Mouse (Mus musculus) limb, embryonic 14.5 days (tissue): ENCODE results near the gene 1700056E22Rik. TPM values are rescaled to one million over a fixed set of nuclear protein-coding genes. Genes with fewer than 3 reads are reported as not detected.

Source experiments
- ATAC-seq: fragments of 200-750 bp; cut with Nextera tagmentation; 2 replicates; pipeline ENCODE4 v1.8.0; 2017; ENCODE audit warnings: low read depth, moderate number of reproducible peaks, moderate TSS enrichment; ENCODE audit not compliant: low FRiP score
- DNase-seq: peaks from one replicate; pipeline ENCODE4 v3.0.0-alpha.2; 2015; ENCODE audit warnings: low spot score
- H3K27ac ChIP-seq: fragments of 300-500 bp; sonication (generic); replicated peaks from 2 replicates; pipeline ENCODE4 v1.5.1; 2014; ENCODE audit warnings: low read depth, mild to moderate bottlenecking, low read length, moderate library complexity, mixed read lengths
- H3K27me3 ChIP-seq: fragments of 300-500 bp; sonication (generic); 2 replicates; pipeline ENCODE4 v1.6.1; 2014; ENCODE audit warnings: low read length, mixed read lengths; ENCODE audit not compliant: control insufficient read depth, insufficient read depth
- H3K36me3 ChIP-seq: fragments of 300-500 bp; sonication (generic); 2 replicates; pipeline ENCODE4 v1.6.1; 2014; ENCODE audit warnings: mild to moderate bottlenecking, low read length, moderate library complexity, mixed read lengths; ENCODE audit not compliant: control insufficient read depth, insufficient read depth
- H3K4me1 ChIP-seq: fragments of 300-500 bp; sonication (generic); 2 replicates; pipeline ENCODE4 v1.6.1; 2014; ENCODE audit warnings: antibody characterized with exemption, low read length, mixed read lengths; ENCODE audit not compliant: control insufficient read depth, insufficient read depth
- H3K4me2 ChIP-seq: fragments of 300-500 bp; sonication (generic); replicated peaks from 2 replicates; pipeline ENCODE4 v1.6.1; 2014; ENCODE audit warnings: low read depth, mild to moderate bottlenecking, low read length, moderate library complexity; ENCODE audit not compliant: severe bottlenecking
- H3K4me3 ChIP-seq: fragments of 300-500 bp; sonication (generic); replicated peaks from 2 replicates; pipeline ENCODE4 v1.5.1; 2014; ENCODE audit warnings: low read length
- H3K9ac ChIP-seq: fragments of 300-500 bp; sonication (generic); 2 replicates; pipeline ENCODE4 v1.6.1; 2014; ENCODE audit warnings: mild to moderate bottlenecking, low read depth, low read length, moderate library complexity; ENCODE audit not compliant: severe bottlenecking
- H3K9me3 ChIP-seq: fragments of 300-500 bp; sonication (generic); 2 replicates; pipeline ENCODE4 v1.6.1; 2016; ENCODE audit warnings: low read length; ENCODE audit not compliant: control insufficient read depth
- POLR2A ChIP-seq: fragments of 200-500 bp; IDR thresholded peaks from 2 replicates; pipeline ENCODE4 v1.8.0; 2012; ENCODE audit warnings: inconsistent platforms, mild to moderate bottlenecking, moderate library complexity, borderline replicate concordance; ENCODE audit not compliant: insufficient read depth, insufficient read length; ENCODE audit errors: extremely low read depth
- WGBS: fragments of 180-500 bp; shearing (Covaris S2); extraction: QIAGEN DNeasy Blood & Tissue Kit; methylation state at CpG from one replicate; pipeline ENCODE4 v1.1.7; 2014; 5-methylcytosine and 5-hydroxymethylcytosine counted together
- polyA plus RNA-seq, 2 experiments: library from polyadenylated mRNA; depleted of rRNA in 1 of 2; stranded (reverse) in 1 of 2; unstranded in 1 of 2; fragments of >200 nt; fragmentation: Nextera tagmentation in 1 of 2; extraction: Ambion mirVana in 1 of 2; gene quantifications; 2 replicates each; pipeline versions ENCODE4 v1.2.1 to v1.2.3; 2012 to 2014

Gene 1700056E22Rik
- 1.8 and 2.1 TPM in 2 replicates for polyA plus RNA-seq (2012; rRNA removed)
- polyA plus RNA-seq (2014; fragmentation: Nextera tagmentation; extraction: Ambion mirVana): 2.1 and 2.5 TPM in 2 replicates

DNA sequence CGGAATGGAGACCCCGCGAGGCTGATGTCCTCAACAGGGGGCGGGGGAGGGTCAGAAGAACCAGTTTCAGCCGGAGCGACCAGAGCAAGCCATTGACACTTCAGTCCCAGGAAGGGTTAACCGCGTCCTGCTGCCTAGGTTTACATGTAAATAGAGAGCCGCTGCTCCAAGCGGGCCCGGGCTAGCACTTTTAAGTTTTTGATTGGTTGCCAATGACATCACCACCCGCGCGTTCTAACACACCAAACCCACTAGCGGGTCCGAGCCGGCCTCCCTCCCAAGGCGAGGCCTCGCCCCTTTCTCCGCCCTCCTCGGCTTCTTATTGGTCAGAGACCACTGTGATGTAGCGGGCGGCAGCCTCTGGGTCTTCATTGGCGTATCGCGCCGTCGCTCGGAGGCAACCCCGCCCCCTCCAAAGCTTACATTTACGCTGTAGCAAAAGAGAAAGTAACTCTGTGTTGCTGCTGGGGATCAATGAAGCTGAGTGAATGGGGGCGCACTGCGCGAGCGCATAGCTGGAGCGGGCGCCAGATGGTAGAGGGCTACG, at the start of gene 1700056E22Rik:
Gene 1700056E22Rik (minus strand): TSS at position 291 of the 547 bp plus-strand sequence.
- peaks cover 10% of the 10 kb centered on the region; the same call in 1 of the 2 replicates for H3K4me1 ChIP-seq
- TF ChIP-seq POLR2A: peak; percentile 22; the same call in 1 of the 2 replicates
- no peaks in the 10 kb centered on the region for H3K27me3 ChIP-seq
- peak within 1 kb of the TSS; percentile 96 for H3K27ac ChIP-seq
- WGBS: under 1% methylated on average over 38 of the region's 38 CpGs
- H3K4me2 ChIP-seq: peak within 1 kb of the TSS; percentile 93
- ATAC-seq (peak; percentile 100), DNase-seq (peak; percentile 100)
- peak within 1 kb of the TSS; percentile 74 for H3K4me3 ChIP-seq
- H3K9me3 ChIP-seq: no peaks in the 10 kb centered on the region
- peak within 1 kb of the TSS; percentile 84 for H3K9ac ChIP-seq
- peaks cover 7% of the 10 kb centered on the region; the same call in 1 of the 2 replicates for H3K36me3 ChIP-seq

DNA sequence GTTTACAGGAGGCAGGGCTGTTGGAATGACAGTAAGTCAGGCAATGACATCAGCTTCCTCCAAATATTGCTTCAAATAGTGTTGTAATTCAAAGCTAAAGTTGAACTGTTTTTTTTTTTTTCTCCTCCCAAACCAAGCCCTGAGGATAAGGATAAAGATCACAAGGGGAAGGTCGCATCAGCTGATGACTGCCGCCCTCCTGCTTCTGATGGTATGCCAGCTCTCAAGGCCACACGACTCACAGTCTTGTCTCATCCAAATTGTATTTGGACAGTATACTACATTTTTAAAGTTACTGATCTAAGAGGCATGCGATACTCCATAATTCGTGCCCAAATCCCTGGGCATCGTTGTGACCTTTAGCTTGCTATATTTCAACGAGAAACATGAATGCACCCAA, 49.1 kb upstream of the 1700056E22Rik start:
- H3K9ac ChIP-seq: no peak overlapping the region
- DNase-seq (no peak), ATAC-seq (no peak)
- no peak overlapping the region for H3K27ac ChIP-seq
- no peaks in the 10 kb centered on the region for H3K36me3 ChIP-seq
- H3K4me1 ChIP-seq: no peaks in the 10 kb centered on the region
- WGBS: 87% methylated on average over 7 of the region's 7 CpGs
- no peak overlapping the region for H3K4me2 ChIP-seq
- TF ChIP-seq POLR2A: no peak
- H3K27me3 ChIP-seq: no peaks in the 10 kb centered on the region
- H3K4me3 ChIP-seq: no peak overlapping the region
- H3K9me3 ChIP-seq: no peaks in the 10 kb centered on the region

DNA sequence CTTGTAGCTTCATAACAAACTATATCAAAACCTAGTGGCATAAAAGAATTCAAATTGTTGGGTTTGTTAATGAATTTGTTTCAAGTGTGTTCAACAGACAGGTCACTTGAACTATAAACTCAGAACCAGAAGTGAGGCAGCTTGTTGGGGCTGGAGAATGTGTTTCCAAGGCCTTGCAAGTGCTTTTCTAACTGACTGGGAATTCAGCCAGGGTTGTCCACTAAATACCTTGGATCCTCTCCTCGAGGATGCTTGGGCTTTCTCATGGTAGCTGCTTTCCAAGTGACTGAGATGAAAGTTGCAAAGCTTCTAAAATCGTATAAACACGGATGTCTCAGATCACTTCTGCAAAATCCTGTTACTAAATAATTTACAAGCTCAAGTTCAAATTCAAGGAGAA, 48.6 kb upstream of the 1700056E22Rik start:
- no peaks in the 10 kb centered on the region for H3K36me3 ChIP-seq
- no peak for TF ChIP-seq POLR2A
- no peaks in the 10 kb centered on the region for H3K9me3 ChIP-seq
- ATAC-seq (no peak), DNase-seq (peak; percentile 66)
- 63% methylated on average over 3 of the region's 3 CpGs for WGBS
- no peak overlapping the region for H3K27ac ChIP-seq
- H3K4me2 ChIP-seq: no peak overlapping the region
- no peaks in the 10 kb centered on the region for H3K27me3 ChIP-seq
- H3K4me3 ChIP-seq: no peak overlapping the region
- no peak overlapping the region for H3K9ac ChIP-seq
- no peaks in the 10 kb centered on the region for H3K4me1 ChIP-seq

DNA sequence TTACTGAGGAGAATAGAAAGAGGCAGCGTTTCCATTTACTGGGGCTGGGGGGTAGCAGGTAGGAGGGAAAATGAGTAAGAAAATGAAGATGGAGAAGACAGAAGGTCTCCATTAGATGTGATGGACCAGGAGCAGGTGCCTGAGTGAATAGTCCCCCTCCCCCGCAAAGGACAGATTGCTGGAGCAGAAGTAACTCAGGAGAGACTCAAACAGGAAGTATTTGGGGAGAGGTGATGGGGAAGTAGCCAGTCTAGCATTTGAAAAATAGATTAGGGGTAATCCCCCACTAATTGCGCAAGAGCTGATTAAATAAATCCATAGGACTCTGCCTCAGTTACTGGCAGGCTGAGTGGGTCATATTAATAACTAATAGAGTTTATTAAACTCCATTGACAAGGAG, 45.2 kb upstream of the 1700056E22Rik start:
- Histone ChIP-seq H3K4me2 (no peak overlapping the region), H3K9me3 (no peaks in the 10 kb centered on the region), H3K4me3 (no peak overlapping the region), H3K27me3 (no peaks in the 10 kb centered on the region), H3K9ac (no peak overlapping the region), H3K27ac (no peak overlapping the region), H3K4me1 (0 out of 2 replicates have a peak, but pooled peaks cover 4% of the 10 kb centered on the region), H3K36me3 (peaks cover 4% of the 10 kb centered on the region)
- TF ChIP-seq POLR2A: no peak
- ATAC-seq (no peak), DNase-seq (no peak)
- WGBS: 95% methylated on average over 3 of the region's 3 CpGs

DNA sequence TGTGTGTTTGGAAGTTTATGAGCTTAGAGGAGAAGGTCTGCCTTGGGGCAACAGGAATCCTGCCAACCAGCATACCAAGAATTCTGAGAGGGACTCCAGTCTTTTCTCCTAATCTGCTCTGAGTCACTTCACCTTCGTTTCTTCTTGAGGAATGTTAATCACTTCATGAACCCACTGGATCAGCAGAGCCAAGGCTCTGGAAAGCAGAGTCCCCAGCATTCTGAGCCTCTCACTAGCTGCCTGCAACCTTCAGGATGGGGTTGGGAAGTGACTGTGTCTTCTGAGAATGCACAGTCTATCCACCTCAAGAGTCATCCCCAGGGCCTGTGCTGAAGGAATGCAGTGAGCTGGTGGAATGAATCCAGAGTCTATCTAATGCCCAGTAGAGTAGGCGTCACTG, 42.7 kb upstream of the 1700056E22Rik start:
- Histone ChIP-seq H3K4me2 (no peak overlapping the region), H3K4me3 (no peak overlapping the region), H3K4me1 (0 out of 2 replicates have a peak, but pooled peaks cover 4% of the 10 kb centered on the region), H3K9ac (no peak overlapping the region), H3K36me3 (peaks cover 12% of the 10 kb centered on the region), H3K9me3 (no peaks in the 10 kb centered on the region), H3K27ac (no peak overlapping the region; the same call in 1 of the 2 replicates), H3K27me3 (no peaks in the 10 kb centered on the region)
- peak; percentile 74 for DNase-seq
- 41% methylated on average over 2 of the region's 2 CpGs for WGBS
- no peak for TF ChIP-seq POLR2A
- ATAC-seq: no peak
